In genomic region chr5:20918967-20919366, GRCm38 (mm10) we compare ENCODE assay signal across 17 mouse cellular contexts.
"Had no signal": no experiment of that assay in that cellular context is flagged by ENCODE, and none has a peak within 500 bp of the region (broad histone marks: within the 10 kb centered on the region; RNA-seq: fewer than 3 reads in every experiment).

No protein-coding gene starts in this region.

- H3K4me3 ChIP-seq: lung, embryonic 15.5 days; megakaryocyte, embryonic 14.5 days; midbrain, embryonic 13.5 days; midbrain, embryonic 15.5 days; neural tube, embryonic 12.5 days; stomach, embryonic 15.5 days had no signal

- H3K36me3 ChIP-seq: midbrain, embryonic 15.5 days; neural tube, embryonic 12.5 days; stomach, embryonic 15.5 days had no signal

- ATAC-seq: liver, postnatal 0 days; lung, postnatal 0 days; midbrain, embryonic 13.5 days; midbrain, embryonic 15.5 days had no signal

- H3K9ac ChIP-seq: liver, postnatal 0 days; lung, embryonic 15.5 days; midbrain, embryonic 13.5 days; midbrain, embryonic 15.5 days; neural tube, embryonic 12.5 days; stomach, embryonic 15.5 days had no signal

- DNase-seq: liver, postnatal 0 days; lung, adult 2 months; lung, postnatal 14 days; lung, postnatal 36 days; right cerebral cortex, postnatal 14 days; thymus, adult 2 months; thymus, postnatal 25 days had no signal

- H3K9me3 ChIP-seq: lung, embryonic 15.5 days; megakaryocyte, embryonic 14.5 days; midbrain, embryonic 13.5 days; midbrain, embryonic 15.5 days; neural tube, embryonic 12.5 days; stomach, embryonic 15.5 days had no signal

- H3K27ac ChIP-seq: lung, embryonic 15.5 days; macrophage; midbrain, embryonic 13.5 days; midbrain, embryonic 15.5 days; neural tube, embryonic 12.5 days; stomach, embryonic 15.5 days; stomach, postnatal 0 days had no signal

- H3K4me1 ChIP-seq: lung, embryonic 15.5 days; midbrain, embryonic 13.5 days; midbrain, embryonic 15.5 days; neural tube, embryonic 12.5 days; stomach, embryonic 15.5 days had no signal

- H3K4me2 ChIP-seq: lung, embryonic 15.5 days; midbrain, embryonic 11.5 days; midbrain, embryonic 13.5 days; midbrain, embryonic 15.5 days; neural tube, embryonic 12.5 days; stomach, embryonic 15.5 days had no signal

- H3K27me3 ChIP-seq: lung, embryonic 15.5 days; megakaryocyte, embryonic 14.5 days; midbrain, embryonic 13.5 days; midbrain, embryonic 15.5 days; neural tube, embryonic 12.5 days; stomach, embryonic 15.5 days had no signal
